Mouse (Mus musculus): ENCODE measurements around the gene Syce3.
"Not testable (repeated sequence)": the region's sequence is repeated elsewhere in the genome, so short reads cannot be mapped to it uniquely, and the experiment has no call there.

Gene Syce3

DNA sequence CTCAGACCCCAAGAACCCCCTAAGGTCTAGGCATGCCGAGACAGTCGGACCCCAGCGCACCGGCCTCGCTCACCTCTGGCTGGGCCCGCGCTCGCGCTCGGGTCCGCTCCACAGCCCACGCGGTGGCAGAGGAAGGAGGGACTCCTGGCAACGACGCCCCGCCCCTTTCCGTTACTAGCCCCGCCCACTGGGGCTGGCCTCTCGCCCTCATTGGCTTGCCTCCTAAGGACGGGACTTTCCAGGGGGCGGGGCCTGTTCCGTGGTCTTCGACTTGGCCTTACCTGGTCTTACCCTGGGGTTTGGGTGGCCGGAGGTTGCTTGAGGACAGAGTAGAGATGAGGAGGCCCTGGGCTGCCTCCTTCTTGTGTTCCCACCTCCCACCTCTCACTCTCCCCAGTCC, at the start of gene Syce3:
Syce3 (minus strand) TSS at position 386 of the 400 bp plus-strand sequence.
- DNase-seq (ENCODE audit: low spot score in 2 of 2), result no peak

DNA sequence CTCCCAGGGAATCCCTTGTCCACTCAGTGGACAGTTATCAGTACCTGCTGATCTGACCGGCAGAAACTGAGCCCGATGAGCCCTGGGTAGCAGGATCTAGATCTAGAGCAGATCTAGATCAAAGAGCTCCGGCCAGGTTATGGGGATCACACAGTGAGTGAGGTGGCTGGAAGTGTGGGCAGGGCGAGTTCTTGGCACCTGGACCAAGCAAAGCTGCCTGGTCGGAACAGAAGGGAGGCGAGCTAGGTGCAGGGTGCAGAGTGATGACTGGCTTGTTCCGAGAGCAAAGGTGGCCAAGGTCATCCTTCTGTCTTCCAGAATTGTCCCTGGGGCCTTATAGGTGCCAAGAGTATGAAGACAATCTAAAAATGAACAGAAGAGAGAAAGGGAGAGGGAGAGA, 49.5 kb upstream of the Syce3 start:
- DNase-seq (ENCODE audit: low spot score in 2 of 2), result no peak

DNA sequence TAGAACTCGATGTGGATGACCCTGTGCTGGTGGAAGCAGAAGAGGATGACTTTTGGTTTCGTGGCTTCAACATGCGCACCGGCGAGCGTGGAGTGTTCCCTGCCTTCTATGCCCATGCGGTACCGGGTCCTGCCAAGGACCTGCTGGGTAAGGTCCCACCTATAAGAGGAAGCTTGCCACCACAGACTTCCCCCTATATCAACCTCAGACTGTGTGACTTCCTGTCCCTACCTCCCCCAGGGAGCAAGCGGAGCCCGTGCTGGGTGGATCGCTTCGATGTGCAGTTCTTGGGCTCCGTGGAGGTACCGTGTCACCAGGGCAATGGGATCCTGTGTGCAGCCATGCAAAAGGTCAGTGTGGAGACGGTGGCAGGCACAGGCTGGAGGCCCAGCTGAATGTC, 48.6 kb upstream of the Syce3 start:
- no peak for DNase-seq (ENCODE audit: low spot score in 2 of 2)

DNA sequence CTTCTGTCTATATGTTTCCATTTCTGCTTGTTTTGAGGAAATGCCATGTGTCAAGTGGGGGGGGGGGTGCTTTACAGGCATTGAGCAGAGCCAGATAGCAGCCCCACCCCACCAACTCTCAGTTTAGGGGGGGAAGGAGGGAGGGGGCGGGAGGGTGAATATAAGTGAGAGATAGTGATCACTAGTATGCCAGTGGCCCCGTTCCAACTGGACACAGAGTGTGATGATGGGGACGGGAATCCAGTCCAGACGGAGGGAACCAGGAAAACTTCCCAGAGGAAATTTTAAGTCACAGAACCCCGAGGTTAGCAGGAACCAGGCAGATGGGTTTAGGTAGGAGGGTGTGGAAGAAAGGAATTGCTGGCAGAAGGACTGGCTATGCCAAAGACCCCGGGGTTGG, 45.3 kb upstream of the Syce3 start:
- no peak for DNase-seq (ENCODE audit: low spot score in 2 of 2)

DNA sequence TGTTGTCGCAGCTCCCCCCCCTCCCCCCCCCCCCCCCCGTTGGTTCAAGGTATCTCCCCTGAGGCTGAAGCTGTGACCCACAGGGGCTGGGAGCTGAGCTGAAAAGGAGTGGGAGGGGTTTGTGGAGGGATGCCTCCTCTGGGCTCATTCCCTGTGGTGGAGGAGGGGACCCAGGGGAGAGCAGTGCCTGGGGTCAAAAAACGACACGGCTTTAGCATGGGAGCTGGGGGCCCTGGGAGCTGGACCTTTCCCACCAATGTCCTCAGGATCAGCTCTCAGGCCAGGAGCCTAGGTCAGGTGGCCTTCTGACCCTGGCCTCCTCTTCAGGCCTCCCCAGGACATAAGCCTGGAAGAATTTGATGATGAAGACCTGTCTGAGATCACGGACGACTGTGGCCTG, 44.6 kb upstream of the Syce3 start:
- no peak for DNase-seq (ENCODE audit: low spot score in 2 of 2)

DNA sequence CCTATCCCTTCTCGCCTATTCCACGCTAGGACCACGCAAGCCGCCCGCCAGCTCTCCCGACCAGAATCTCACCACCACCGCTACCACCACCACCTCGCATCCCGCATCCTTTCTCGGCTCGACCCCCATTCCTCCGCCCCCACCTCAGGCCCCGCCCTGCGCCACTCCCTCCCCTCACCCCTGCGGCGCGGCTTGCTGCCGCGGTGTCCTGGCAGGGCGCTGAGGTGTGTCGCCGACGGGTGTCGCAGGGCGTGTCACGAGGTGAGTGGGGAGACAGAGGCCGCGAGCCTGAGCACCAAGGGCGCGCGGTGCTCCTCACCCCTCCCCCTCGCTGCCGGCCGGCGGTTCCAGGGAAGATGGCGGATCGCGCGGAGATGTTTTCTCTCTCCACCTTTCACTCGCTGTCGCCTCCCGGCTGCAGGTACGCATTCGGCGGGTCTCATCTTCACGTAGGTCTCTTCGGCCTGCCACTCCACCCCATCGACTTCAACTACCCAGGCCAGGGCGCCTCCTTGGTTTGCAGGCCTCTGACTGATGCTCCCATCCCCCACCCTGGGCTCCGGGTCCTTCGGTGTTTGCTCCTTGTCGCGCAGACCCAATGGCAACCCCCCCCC, 43.7 kb upstream of the Syce3 start, which contains the start of gene Mapk8ip2:
Mapk8ip2 (plus strand) TSS at position 49 of the 614 bp plus-strand sequence.
- no peak for DNase-seq (ENCODE audit: low spot score in 2 of 2)

DNA sequence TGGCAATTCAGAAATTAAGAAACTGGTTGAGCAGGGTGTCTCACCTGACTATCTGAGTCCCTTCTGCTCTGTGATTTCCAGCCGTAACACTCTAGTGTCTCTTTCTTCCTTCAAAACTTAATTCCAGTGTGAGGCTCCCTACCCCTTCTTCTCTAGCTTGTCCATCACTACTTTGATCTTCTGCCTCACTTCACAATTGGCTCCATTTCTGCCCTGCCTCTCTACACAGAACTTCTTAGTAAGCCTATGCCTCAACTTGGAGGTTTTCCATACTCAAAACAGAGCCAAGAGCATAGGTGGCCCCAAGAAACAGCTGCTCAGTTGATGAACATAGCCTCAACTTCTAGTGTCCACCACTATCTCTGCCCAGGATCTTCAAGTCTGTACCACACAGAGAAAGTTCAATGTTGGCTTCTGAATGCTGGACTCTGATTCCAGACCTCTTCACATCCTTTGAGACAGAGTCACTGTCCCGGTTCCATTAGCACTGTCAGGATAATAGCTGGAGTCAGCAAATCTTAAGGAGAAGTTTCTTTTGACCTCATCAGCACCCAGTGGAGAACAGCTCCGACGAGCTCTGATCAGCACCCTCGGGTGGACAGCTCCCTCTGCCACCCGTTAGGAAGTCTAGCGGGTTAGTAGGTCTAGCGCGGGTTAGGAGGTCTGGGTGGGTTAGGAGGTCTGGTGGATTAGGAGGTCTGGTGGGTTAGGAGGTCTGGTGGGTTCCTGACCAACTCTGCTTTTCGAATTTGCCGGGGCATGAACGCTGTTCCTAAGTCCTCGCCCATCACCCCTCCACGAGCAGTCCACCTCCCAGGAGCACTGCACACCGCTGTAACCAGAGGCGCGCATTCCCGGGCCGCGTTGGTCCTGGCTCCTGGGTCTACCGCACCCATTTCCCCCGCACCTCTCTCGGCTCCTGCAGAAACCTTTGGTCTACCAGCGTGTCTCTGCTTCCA, 42.9 kb upstream of the Syce3 start:
- peak; percentile 45 to 58 for DNase-seq (ENCODE audit: low spot score in 2 of 2)

DNA sequence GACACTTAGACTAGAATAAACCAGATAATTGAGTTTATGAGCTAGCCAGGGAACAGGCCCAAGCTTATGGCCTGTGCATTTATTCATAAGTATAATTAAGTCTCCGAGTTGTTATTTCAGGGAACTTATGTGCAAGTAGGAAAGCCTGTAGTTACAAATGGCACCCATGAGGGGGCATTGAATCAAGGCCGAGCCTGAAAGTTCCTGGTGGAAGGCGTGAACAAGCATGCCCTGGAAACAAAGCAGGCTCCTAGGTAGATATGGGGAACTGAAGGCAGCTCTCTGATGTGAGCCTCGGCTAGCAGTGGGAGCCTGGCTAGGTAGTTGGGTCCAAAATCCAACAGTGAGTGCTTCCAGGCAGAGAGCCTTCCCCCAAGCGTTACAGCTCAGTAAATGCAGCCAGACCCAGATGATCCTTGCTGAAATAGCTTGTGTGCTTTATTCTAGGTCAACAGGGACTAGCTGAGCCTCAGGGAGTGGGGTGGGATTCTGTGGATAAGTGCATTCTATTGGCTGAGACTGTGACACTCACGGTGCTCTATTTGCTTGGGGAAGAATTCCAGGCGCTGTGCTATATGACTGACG, 32.3 kb upstream of the Syce3 start:
- no peak for DNase-seq (ENCODE audit: low spot score in 2 of 2)

DNA sequence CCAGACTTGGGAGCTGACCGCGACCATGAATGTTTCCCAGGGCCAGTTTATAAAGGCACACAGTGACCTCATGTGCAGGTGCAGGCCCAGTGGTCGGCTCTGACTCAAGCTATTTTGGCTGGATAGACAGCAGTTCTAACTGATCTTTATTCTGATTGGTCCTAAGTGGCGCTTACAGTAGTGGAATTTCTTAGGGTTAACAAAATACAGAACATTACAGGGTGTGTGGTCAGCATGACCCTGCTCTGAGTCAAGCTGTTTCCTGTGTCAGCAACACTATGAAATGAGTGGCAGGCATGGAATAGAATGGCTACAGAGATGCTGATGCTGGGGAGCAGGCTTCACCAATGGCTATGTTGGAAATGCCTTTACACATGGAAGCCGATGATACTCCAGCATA, 25.6 kb upstream of the Syce3 start:
- no peak for DNase-seq (ENCODE audit: low spot score in 2 of 2)

DNA sequence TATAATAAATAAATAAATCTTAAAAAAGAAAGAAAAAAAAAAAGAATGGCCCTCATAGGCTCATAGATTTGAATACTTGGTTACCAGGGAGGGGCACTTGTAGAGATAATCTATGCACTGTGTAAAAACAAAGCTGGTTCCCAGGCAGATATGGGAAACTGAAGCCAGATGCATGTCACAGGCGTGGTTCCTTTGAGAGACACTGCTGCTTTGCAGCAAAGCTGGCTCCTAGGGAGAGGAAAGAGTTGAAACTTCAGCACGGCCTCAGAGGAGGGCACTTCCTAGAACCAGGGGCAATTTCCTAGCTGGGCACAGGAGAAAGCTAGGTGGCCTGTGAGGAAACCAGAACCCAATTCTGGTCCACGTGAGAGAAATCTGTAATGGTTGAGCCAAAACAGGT, 23.8 kb upstream of the Syce3 start:
- DNase-seq (ENCODE audit: low spot score in 2 of 2), result no peak

DNA sequence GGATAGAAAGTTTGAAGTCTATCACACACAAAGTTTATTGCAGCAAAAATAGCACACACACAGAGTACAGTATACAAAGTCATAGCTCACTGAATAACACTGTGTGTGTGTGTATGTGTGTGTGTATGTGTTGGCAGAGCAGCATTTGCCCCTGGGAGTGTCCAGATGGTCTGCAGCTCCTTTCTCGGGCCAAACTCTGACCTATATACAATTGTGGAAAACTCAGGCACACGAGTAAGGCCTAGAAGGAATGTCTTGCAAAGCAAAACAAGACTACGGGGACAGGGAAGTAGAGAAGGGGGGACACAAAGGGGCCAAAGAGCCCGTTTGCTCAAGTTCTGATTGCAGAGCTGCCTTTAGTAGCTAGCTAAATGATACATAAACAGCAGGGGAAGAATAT, 22.6 kb upstream of the Syce3 start:
- no peak for DNase-seq (ENCODE audit: low spot score in 2 of 2)

DNA sequence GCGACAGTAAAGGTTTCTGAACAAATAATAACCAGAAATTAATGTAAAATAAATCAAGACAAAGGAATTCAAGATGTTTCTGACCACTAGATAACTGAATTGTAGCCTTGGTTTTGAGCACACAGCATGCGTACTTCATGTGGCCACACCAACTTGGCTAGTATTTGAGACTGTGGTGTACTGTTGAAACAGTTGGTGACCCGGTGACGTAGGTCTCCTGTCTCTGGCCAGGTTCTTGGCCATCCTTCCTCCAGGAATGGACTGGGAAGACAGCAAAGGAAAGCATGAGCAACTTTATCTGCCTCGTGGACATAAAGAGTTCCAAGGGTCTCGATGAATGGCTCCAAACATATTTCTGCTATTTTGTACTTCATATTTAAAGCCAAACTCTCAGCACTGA, 21.5 kb upstream of the Syce3 start:
- DNase-seq (ENCODE audit: low spot score in 2 of 2), result no peak

DNA sequence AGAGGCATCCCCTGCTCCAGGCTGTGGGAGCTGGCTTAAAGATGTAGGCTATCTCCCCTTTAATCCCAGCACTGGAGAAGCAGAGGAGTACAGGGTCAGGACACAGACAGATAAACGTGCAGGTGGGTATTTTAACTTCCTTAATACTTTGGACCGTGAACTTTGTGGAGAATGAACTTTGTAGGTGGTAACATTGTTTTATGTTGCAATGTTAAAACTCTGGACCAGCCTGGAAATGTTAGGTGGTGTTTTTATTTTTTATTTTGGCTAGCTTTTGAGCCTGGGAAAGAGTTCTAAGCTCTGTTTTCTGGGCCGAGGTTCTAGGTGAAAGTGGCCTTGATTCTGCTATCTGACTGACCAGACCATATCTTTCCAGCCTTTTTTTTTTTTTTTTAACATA, 21.0 kb upstream of the Syce3 start:
- no peak for DNase-seq (ENCODE audit: low spot score in 2 of 2)

DNA sequence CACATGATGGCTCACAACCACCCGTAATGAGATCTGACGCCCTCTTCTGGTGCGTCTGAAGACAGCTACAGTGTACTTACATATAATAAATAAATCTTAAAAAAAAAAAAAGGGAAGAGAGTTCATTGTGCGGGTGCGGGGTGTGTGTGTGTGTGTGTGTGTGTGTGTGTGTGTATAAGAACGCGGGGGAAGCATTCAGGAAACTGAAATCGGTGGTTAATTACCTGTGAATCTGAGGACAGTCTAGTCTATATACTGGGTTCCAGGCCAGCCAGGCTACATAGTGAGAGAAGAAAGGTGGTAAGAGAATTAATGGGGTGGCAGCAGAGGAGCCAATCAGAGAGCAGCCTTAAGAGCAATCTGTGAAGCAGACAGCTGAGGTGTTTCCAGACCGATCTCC, 20.5 kb upstream of the Syce3 start:
- DNase-seq (ENCODE audit: low spot score in 2 of 2), result not testable (repeated sequence)

DNA sequence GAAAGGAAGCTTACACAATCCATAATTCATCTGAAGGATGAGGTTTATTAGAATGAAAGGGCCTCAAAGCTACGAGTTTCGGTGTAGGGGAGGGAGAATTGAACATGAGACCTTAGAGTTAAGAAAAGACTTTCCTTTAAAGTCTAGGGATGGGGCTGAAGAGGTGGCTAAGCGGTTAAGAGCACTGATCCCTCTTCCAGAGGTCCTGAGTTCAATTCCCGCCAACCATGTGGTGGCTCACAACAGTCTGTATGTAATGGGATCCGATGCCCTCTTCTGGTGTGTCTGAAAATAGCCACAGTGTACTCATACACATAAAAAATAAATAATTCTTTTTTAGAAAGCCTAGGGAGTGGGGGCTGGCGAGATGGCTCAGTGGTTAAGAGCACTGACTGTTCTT, 20.0 kb upstream of the Syce3 start:
- no peak for DNase-seq (ENCODE audit: low spot score in 2 of 2)

DNA sequence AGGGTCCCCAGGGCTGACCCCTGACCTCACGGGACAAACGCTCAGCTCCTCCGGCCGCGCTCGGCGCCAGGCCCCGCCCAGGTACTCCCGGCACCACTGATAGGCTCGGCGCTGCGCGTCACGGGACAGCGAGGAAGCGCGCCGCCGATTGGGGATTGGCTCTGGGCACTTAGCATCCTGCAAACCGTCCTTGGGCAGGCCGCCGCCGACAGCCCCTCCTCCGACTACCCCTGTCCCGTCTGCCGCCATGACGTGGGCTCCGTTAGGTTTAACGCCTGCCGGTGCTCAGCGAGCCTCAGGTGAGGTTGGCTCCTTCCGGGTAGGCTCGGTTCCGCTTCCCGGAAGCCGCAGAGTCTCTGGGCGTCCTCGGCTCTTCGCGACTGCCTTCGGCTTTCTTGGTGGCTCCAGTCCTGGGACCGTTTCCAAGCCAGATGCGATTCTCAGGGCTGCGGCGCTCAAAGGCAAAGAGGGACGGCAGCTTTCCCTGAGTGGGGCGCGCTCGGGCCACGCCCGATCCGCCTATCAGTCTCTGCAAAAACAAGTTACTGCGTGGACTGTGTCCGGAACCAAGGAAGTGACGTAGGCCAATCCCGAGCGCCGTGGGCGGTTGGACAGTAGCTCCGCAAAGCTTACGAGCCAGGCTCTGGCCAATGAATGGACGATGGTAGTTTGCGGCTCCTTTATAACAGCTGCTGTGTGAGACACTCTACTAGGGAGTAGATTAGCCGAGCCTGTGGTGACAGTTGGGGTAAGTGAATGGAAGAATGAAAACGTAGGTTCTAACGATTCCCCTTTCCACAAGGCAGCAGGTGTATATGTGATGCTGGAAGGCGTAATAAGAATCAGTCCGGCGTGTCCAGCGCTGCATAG, 19.3 kb upstream of the Syce3 start, which contains the start of the genes C730034F03Rik, Gm44502 and Chkb:
C730034F03Rik (plus strand) TSS at position 238 of the 870 bp plus-strand sequence.
Gm44502 (minus strand) TSS at position 345 of the 870 bp plus-strand sequence.
Chkb (minus strand) TSS at position 557 of the 870 bp plus-strand sequence.
- DNase-seq (ENCODE audit: low spot score in 2 of 2), result peak; percentile 88 to 92

DNA sequence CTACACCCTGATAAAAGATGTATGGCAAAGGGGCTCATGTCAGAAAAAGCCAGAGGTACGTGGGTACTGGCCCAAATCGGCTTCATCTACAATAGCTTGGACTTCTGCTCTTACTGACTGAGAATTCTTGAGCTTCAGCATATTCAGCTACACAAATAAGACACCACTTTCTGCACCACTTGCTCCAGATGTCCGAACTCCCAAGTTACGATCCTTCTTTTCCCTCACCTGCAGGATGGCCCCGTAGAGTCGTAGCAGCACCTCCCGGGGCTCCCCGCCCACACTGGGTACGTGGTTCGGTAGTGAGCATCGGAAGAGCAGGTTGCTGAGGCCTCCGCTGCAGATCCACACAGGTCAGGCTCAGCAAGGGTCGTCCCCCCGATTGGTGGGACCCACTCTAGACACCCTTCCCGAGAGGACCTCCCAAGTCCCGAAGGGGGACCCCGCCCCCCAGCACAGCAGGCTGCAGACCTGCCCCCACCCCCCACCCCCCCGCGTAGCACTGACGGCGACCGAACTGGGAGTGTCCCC, 18.6 kb upstream of the Syce3 start:
- no peak for DNase-seq (ENCODE audit: low spot score in 2 of 2)

DNA sequence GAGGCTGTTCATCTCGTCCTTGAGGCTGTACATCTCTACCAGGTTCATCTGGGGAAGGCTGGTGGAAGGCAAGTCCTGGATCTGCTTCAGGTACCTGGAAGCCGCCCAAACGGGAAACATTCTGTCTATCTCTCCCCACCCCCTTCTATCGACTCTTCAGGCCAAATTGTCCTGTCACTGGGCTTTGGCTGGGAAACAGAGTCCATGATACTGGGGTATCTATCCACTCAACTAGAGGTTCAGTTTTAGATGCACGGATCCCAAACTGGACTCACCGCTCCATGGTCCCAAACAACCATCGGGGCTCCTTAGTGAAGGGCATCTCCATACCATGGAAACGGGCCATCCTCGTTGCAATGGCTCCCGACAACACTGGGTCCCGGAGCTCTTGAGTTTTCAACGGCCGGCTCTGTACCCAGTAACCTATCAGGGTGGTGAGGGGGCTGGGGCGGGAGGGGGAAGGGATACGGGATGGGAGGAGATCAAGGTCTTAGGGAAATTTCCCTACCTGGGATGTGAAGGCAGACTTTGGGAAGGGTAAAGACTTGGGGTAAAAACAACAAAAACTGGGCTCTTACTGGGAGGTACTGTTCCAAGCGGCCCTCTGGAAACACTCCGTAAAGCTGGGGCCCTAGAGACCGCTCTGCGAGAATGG, 18.0 kb upstream of the Syce3 start:
- DNase-seq (ENCODE audit: low spot score in 2 of 2), result no peak

DNA sequence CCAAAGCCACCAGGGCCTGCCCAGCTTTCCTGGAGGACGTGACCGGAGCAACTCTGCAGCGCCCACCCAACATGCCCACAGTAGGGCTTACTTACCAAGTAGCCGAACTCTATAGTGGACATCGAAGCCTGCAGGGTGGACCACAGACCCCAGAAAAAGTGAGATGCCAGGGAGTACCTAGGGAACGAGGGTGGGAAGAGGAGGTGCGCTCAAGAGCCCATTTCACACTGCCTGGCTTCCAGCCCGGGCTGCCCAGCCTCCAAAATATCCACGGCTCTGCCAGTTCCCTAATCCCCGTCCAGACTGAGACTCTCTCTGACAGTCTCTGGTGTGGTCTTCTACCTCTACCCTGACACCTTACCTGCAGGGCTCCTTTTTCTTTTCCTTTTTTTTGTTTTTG, 16.4 kb upstream of the Syce3 start:
- DNase-seq (ENCODE audit: low spot score in 2 of 2), result no peak

DNA sequence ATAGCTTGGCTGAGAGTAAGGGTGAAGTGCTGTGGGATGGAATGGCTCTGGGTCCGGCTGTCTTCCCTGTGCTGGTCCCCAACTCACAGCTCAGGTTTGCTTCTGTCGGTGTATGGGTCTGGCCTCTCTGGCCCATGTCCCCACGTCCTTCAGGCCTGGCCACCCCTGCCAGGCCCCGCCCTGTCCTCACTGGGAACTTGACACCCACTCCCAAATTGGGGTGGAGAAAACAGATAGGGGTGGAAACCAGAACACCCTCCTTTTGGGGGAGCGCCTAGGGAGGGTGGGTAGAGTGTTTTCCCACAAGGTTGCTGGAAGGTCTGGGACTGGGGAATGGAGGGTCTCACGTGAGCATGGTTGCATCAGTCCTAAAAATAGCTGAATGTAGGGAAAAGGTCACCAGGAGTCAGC, 15.4 kb upstream of the Syce3 start, which contains the start of gene Cpt1b:
Cpt1b (minus strand) TSS at position 153 of the 411 bp plus-strand sequence.
- DNase-seq (ENCODE audit: low spot score in 2 of 2), result peak in 1 of 2 experiments; percentile 15

DNA sequence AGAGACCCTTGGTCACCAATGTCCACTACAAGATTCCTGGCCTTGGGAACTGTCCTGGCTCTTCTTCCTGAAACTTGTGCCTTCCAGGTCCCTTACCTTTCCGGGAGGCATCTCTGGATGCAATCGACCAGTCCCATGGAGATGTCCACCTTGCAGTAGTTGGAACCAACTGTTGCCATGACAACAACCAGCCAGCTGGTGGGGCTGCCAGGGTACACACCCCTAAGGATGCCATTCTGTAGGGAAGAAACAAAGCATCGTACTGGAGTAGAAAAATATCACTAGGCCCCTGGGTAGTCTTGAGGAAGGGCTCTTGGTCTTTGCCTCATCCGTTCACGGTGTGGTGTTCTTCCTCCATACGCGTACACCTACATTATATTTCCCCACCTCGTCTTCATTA, 14.3 kb upstream of the Syce3 start:
- no peak for DNase-seq (ENCODE audit: low spot score in 2 of 2)
